Mouse (Mus musculus) mesoderm, embryonic 11.5 days (tissue): ENCODE measurements around the gene Gm8113.
"Not testable (repeated sequence)": the region's sequence is repeated elsewhere in the genome, so short reads cannot be mapped to it uniquely, and the experiment has no call there.

Experiments
- DNase-seq: peaks from one replicate; pipeline ENCODE4 v3.0.0-alpha.2; 2012; ENCODE audit warnings: low read depth, low spot score

Gene Gm8113

DNA sequence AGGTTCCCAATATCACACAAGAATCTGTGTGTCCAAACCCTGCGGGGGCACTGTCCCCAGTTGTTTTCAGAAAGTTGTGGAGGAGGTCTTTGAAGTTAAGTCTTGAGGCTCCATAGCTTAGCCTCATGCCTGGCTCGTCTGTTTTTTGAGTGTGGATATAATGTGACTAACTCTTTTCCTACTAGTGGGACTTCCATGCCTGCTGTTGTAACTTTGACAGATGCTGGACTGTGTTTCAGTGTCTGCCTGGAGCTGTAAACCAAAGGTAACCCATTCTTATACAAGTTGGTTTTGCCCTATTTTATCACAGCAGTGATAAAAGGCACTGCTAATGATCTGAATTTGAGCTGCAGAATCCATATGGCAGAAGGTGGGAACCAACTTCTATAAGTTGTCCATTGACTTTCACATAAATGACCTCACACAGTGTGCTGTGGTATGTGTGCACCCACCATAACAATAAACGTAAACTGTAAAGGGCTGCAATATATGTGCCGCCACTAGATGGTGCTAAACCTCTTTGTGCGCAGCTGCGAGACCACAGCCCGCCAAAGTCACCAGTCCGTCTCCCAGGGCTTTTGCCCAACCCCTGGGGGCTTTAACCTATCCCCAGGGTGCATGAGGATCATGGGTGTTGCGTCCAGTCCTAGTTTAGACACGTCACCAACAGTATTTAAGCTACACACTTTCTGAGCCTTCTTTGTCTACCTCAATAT, at the start of gene Gm8113:
Gene Gm8113 (plus strand): TSS at position 703 of the 716 bp plus-strand sequence.
- DNase-seq = peak; percentile 49

DNA sequence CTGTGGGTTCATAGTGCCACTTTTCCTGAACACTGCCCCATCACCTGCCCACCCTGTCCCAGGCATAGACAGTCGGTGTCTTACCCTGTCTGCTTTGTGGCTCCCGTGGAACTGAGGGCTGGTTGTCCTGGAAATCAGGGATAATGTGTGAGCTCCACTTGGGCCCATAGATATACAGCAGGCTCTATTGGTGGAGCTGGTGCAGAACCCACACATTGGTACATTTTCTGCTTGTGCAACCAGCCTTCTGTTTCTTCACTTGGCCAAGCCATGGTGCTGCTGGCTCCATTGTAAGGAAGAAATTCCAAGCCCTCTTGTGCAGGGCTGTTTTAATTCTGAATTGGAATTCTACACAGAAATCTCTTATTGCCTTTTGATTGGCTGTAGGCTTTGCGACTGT, 49.8 kb upstream of the Gm8113 start, which contains the start of gene Ear1:
Gene Ear1 (minus strand): TSS at position 101 of the 400 bp plus-strand sequence.
- DNase-seq = not testable (repeated sequence)

DNA sequence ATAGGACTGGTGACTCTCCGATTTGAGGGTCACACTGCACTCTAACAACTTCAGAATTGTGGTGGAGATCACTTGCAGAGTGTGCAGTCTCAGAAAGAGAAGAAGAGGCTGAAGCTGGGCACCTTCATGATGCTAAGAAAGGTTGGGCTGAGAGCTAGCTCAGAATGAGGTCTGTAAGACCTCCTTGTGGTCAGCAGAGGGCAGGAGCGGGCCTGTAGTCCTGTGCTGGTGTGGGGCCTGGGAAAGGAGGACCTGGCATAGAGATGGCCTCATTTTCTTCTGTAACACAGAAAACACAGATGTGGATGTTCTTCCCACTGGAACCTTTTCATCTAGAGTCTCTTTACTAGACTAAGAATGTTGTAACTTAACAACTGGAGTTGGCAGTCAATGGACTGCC, 47.4 kb upstream of the Gm8113 start:
- not testable (repeated sequence) for DNase-seq

DNA sequence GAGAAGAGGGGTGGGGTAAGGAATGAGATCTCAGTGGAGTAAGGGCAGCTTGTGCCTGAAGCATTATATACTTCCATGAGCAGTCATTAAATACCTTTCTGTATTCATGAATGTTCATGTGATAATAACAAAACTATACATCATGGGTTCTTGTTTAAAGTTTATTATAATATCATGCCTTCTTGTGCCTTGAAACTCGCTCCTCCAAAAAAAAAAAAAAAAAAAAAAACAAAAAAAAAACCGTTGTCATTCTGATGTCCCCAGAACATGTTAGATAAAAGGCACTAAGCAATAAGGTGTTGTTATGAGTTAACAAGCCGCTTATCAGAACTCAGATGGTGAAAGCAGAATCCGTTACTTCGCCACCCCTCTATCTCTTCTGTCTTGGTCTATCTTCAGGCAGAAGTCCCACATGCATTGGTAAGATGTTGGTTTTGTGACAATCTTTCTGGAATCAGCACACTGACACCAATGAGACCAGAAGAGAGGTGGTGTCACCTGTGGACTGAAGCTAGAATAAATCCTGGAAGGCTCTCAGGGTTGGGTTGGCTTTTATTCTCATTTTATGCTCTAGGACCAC, 45.1 kb upstream of the Gm8113 start:
- DNase-seq = not testable (repeated sequence)

DNA sequence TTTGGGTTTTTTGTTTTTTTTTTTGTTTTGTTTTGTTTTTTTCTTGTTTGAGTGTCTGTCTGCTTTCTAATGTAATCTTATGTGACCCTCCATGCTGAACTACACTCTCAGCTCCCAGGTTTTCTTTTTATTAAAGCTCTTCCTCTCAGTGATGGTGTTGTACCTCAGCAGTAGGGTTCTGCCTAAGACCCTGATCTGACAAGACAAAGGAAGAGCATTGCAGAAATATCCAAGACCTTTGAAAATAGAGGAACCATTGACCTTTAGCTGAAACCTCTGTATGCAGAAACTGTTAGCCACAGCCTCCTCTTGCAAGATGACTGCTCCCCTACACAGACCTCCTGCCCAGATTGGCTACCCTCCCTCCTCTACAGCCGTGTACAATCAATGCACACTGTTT, 39.0 kb upstream of the Gm8113 start:
- not testable (repeated sequence) for DNase-seq

DNA sequence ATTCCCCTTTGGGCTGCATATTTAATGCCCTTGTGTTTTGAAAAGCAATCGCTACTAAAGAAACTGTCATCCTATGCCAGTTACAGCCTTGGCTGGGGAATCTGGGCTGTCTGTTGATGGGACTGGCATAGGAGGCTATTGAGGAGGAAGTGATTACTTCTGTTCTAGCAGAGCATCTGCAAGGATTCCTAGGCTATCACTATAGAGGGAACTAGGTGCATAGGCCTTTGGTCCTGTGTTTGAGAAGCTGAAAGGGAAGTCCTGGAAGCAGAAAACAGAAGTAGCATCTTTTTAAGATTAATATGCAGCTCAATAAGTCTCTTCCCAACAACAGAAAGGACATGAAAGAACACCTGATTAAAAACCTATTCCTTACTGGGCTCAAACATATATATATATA, 33.9 kb upstream of the Gm8113 start:
- DNase-seq = not testable (repeated sequence)

DNA sequence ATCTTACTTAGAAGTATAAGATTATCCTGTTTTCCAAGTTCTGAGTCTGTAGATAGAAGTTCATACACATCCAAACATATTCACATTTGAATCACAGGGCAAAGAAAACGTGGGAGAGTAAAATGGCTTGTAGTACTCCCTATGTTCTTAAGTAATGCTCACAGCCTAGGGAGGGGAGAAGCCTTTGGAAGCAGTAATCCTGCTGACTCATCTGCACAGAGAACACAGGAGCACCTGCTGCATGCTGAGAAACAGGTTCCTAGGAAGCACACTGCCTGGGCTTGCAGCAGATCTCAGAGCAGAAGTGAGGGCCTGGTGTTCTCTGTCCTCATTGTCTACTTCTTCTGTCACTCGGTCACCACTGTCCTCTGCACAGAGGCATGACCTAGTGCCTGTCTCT, 29.8 kb upstream of the Gm8113 start:
- not testable (repeated sequence) for DNase-seq

DNA sequence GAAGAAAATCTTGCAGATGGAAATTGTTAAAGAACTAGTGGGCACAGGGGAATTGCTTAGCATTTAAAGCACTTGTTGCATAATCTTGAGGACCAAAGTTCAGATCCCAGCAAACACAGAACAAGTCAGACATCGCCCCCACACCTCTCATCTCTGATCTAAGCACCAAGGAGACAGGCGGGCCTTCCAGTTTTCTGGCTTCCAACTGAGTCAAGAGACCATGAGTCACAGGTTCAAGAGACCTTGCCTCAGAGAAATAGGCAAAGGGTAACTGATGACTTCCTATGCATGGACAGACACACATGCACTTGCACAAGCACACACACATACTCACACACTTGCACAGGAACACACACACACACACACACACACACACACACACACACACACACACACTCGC, 26.6 kb upstream of the Gm8113 start:
- DNase-seq = not testable (repeated sequence)

DNA sequence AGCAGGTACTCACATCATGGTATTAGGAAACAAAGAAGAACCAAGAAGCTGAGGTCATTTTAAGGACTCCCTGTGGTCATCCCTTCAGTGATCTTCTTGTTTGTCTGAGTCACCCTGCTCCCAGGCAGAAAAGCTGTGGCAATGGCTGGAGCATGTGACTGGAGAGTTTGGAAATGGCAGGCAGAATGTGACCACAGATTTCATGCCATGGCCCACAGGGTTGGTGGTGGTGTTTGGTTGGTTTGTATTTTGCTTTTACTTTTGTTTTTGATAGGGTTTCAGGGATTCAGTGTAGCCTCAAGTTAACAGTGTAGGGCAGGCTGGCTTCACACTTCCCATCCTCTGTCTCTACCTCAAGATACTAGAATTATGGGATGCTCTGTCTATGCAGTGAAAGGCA, 7.0 kb upstream of the Gm8113 start:
- DNase-seq = not testable (repeated sequence)

DNA sequence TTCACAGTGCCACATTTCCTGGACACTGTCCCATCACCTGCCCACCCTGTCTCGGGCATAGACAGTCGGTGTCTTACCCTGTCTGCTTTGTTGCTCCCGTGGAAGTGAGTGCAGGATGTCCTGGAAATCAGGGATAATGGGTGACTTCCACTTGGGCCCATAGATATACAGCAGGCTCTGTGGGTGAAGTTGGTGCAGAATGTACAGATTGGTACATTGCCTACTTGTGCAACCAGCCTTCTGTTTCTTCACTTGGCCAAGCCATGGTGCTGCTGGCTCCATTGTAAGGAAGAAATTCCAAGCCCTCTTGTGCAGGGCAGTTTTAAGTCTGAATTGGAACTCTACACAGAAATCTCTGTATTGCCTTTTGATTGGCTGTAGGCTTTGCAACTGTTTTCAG, 1.7 kb upstream of the Gm8113 start, which contains the start of gene Ear10:
Gene Ear10 (minus strand): TSS at position 101 of the 400 bp plus-strand sequence.
- DNase-seq = not testable (repeated sequence)

DNA sequence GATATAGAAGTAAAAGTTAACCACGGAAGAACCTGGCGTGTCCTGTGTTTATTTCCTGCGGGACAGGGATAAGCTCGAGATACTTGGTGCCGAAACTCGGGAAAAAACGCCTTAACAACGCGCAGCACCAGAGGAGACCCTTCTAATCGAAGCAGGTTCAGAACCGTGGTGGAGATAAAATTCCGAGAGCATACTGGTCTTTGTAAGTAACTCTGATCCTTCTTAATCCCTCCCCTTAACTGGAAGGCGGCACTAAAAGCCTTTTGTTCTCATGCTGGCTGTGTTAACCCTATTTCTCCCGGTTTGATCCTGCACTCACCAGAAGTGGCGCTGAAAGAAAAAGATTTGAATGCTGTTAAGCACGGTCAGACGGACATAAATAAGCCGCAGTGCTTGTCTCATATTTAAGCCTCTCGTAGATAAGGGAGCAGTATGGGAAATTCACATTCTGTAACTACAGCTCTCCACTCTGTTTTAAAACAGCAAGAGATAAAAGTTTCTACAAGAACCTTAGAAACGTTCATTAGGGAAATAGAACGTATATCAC, 287 bp downstream of the Gm8113 start:
- DNase-seq = not testable (repeated sequence)

DNA sequence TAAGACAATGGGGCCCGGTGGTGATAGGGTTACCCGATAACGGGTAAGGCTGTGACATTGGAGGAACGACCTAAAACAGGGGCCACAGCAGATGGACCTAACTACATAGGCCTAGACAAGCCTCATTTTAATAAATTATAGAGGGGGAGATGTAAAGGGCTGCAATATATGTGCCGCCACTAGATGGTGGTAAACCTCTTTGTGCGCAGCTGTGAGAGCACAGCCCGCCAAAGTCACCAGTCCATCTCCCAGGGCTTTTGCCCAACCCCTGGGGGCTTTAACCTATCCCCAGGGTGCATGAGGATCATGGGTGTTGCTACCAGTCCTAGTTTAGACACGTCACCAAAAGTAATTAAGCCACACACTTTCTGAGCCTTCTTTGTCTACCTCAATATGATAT, 7.8 kb downstream of the Gm8113 start:
- DNase-seq = not testable (repeated sequence)

DNA sequence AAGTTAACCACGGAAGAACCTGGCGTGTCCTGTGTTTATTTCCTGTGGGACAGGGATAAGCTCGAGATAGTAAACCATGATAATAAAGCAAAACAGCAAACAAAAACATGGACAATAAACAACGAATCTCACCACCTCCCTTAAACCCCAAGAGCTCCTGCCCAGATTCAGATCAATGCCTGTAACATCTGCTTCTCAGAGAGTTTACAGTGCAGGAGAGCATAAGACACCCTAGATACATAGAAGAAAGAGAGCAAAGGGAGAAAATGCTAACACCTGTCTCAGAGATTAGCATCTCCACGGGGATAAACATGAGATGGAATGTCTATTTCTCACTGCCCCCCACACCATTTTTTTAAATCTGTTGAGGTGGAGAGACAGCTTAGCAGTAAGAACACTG, 8.2 kb downstream of the Gm8113 start:
- not testable (repeated sequence) for DNase-seq

DNA sequence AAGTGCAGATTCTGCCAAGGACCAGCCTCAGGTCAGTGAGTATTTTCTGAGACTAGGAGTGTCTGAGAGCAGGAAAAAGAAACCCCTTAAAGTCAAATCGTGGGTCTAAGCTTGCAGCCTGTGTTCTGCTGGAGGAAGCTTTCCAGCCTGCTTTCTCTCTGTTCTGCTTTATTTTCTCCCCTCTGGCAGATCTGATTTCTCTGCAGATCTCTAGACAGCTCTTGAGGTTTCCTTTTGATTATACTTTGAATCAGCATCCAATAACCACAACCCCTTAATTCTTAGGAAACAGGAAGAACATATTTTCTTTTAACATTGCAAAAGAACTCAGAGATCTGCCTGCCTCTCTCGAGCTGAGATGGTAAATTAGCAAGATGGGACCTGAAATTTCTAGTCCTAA, 28.2 kb downstream of the Gm8113 start:
- DNase-seq = not testable (repeated sequence)

DNA sequence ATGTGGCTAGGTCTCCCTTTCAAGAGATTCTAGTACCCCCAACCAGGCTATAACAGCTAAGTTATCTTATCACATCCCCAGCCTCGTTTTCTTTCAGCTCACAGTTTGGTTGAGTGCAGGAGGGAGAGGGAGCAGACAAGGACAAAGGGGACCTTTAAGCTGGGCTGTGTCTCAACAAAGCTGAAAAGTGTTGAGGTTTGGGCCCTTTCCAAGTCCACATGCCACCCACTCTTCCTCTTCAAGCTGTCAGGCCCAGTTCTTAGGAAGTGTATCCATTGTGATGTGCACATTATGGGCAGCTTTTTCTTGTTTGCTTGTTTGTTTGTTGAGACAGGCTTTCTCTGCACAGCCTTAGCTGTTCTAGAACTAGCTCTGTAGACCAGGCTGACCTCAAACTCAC, 29.9 kb downstream of the Gm8113 start:
- not testable (repeated sequence) for DNase-seq

DNA sequence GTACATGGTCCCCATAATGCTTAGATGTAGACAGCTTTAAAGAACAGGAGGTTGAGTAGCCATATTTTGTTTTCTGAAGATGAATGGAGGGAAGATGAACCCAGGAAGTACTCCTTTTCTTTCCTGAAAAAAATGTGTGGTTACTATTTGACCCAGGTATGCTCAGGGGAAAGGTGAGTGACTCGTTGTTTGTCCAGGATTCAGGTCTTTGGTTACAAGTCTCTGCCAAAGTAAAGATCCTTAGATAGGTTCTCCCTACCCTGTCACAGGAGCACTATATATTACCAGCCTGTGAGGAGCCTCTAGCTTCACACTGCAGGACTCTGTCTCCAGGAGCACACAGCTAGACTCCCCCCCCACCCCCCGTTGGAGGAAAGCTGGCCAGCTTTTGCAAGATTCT, 31.6 kb downstream of the Gm8113 start, which contains the start of gene Ang5:
Gene Ang5 (plus strand): TSS at position 301 of the 400 bp plus-strand sequence.
- not testable (repeated sequence) for DNase-seq
